Mouse (Mus musculus): ENCODE results near the gene Cracr2a.
A peak's percentile ranks its signal among the peaks of the same experiment; 100 is the strongest.

The Cracr2a gene

GRCm38 (mm10) chr6:127565951-127566732, 5.0 kb downstream of the Cracr2a start:
- no peak for DNase-seq (ENCODE audit: low read depth, low spot score)

DNA sequence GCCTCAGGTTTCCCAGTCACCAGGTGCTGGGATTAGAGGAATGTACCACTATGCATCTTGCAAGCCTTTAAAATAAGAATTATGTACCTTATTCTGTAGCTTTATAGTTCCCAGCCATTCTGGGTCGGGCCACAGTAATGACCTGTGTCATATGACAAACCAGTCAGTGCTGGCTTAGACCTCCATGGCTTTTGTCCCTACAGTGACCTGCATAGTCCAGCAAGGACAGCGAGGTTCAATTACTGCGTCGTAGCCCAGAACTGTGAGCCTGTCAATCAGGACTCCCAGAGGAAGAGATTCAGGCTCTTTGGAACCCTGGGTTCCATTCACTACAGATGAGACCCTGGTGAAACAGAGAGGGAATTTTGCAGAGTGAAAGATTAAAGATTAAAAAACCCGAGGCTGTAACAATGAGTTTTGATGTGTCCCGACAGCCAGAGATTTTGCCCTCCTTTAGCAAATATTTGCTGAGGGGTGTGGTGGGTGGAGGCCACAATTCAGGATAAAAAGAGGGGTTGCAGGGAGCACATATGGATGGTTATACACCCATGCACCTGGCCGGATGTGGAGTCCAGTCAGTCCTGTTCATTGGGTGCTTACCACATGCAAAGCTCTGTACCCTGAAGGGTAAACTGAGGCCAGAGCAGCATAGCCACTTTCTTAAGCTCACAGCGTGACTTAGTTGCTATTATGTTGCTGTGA, 10.9 kb downstream of the Cracr2a start:
- DNase-seq (ENCODE audit: low read depth, low spot score), result no peak

GRCm38 (mm10) chr6:127573779-127574463, 12.8 kb downstream of the Cracr2a start:
- no peak for DNase-seq (ENCODE audit: low read depth, low spot score)

GRCm38 (mm10) chr6:127575194-127575593, 14.1 kb downstream of the Cracr2a start:
- DNase-seq (ENCODE audit: low read depth, low spot score), result no peak

- DNase-seq (ENCODE audit: low read depth, low spot score), result no peak
Measured at GRCm38 (mm10) chr6:127577688-127578087, 16.6 kb downstream of the Cracr2a start.

GRCm38 (mm10) chr6:127578316-127578715, 17.2 kb downstream of the Cracr2a start:
- no peak for DNase-seq (ENCODE audit: low read depth, low spot score)

- no peak for DNase-seq (ENCODE audit: low read depth, low spot score)
Measured at GRCm38 (mm10) chr6:127578810-127579209, 17.7 kb downstream of the Cracr2a start.

DNA sequence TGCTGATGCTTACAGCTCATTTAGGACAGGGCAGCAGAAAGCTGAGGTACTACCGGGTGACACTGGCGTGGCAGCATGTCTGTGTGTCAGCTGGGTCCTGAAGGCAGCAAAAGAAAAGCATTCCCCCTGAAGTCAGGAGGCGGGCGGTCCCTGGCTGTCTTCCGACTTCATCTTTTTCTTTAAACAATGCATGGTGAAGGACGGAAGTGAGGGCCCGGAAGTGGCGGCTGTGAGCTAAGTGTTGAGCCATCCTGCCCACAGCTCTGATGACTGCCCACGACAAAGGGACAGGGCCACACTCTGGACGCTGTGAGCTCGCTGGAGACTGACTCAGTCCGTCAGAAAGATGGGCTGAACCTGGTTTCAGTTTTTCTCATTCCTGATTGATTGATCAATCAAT, 20.8 kb downstream of the Cracr2a start:
- DNase-seq (ENCODE audit: low read depth, low spot score), result no peak

DNA sequence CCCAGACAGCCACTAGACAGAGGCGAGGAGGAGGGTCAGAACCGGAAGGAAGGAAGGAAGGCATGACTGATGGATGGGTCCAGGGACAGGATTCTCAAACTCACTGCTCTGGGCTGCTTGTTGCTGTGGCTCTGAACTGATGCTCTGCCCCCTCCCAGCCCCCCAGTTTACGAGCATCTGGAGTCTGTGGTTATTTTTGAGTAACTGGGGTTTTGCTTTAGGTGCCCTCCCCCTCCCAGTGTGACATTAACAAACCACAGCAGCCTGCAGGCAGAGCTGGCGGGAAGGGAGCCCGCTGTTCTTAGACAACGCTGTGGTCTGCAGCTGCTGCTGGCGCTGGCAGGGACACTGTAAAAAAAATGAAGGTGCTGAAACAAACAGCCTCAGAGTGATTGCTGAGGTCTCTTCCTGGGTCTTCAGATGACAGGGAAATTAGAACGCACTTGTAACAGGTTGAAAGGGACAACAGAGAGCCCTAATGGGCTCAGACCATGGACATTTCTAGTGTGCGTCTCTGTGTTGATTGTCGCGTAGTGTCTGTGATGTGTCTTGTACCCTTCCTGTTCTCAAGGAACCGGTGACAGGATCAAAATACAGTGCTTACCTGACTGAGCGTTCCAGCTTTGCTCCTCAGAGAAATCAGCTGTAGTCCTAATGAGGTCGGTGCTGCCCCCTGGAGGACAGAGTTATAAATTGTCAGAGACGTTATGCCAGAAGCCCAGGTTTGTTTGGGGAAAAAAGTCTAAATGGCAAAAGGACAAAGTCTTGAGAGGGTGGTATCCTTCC, 21.4 kb downstream of the Cracr2a start:
- peak; percentile 77 for DNase-seq (ENCODE audit: low read depth, low spot score)

- DNase-seq (ENCODE audit: low read depth, low spot score), result no peak
Measured at GRCm38 (mm10) chr6:127591467-127591866, 30.3 kb downstream of the Cracr2a start.

- no peak for DNase-seq (ENCODE audit: low read depth, low spot score)
Measured at GRCm38 (mm10) chr6:127593487-127593886, 32.3 kb downstream of the Cracr2a start.

DNA sequence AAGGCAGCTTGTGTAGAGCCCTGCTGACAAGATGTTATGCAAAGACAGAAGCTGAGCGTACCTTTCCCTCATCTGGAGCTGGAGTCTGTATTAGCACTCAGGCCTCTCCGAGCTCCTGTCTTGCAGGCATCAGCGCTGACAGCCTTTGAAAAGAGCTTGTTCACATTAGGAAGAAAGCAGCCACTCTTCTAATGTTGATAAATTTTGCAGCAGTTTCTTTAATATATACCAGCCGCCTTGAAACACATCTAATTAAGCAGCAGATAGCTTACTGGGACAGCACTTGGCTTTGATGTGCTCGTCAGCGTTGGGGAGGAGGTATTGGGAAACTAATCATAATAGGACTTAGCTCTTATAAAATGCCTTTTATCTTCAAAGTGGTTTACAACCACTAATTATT, 38.1 kb downstream of the Cracr2a start:
- DNase-seq (ENCODE audit: low read depth, low spot score), result no peak

DNA sequence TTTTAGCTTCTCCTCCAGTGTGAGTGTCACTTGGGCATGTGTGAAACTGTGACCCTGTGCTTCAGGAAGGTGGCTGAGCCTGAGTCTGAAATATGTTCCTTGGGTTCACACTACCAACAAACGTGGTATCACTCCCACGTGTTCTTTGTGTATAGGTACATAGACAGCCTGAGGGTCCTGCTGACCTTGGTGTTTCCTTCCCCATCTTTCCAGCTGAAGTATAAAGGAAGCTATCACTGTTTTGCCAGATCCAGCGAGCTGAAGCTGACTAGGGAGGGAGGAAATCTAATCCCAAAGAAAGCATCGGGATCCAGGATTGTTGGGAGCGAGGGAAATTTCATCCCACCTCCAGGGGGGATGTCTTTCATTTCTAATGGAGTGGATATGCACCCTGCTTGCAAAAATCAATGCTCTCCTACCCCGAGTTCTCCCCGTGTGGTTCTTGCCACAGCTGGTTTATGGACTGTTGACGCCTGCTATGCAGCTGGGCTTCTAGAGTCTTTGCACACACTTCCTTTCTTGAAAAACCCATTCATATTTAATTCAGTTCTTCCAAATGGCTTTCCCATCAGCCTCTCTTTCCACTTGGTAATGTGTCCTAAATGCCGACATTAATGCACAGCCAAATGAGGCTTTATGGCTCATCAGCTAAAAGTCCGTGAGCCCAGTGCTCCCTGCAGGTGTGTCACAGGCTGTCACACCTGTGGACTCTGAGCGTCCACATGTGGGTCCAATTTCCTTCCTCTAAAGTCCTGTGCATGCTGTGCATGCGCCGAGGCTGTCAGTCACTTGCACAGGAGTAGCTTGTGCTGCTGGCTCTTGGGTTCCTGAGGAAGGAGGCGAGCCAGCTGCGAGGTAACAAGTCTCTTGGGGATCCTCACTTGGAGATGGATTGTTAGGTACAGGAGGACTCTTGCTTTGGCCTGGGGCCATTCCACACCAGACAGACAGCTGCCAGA, 44.2 kb downstream of the Cracr2a start:
- DNase-seq (ENCODE audit: low read depth, low spot score), result no peak

- no peak for DNase-seq (ENCODE audit: low read depth, low spot score)
Measured at GRCm38 (mm10) chr6:127609673-127610072, 48.5 kb downstream of the Cracr2a start.

DNA sequence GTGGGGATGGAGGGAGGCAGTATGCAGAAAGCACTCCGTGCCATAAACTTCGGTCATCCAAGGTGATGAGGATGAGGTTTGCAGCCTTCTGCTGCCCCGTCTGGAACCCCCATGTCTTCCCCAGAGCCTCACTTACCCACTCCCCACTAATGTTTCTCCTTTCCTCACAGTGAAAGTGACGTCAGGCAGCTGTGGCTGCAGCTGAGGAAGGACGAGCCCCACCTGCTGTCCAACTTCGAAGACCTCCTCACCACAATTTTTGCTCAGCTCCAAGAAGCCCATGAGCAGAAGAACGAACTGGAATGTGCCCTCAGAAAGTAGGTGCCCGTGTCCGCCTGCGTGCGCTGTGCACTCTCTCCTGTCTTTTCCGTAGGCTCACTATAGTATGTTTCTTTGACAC, 50.1 kb downstream of the Cracr2a start:
- no peak for DNase-seq (ENCODE audit: low read depth, low spot score)

DNA sequence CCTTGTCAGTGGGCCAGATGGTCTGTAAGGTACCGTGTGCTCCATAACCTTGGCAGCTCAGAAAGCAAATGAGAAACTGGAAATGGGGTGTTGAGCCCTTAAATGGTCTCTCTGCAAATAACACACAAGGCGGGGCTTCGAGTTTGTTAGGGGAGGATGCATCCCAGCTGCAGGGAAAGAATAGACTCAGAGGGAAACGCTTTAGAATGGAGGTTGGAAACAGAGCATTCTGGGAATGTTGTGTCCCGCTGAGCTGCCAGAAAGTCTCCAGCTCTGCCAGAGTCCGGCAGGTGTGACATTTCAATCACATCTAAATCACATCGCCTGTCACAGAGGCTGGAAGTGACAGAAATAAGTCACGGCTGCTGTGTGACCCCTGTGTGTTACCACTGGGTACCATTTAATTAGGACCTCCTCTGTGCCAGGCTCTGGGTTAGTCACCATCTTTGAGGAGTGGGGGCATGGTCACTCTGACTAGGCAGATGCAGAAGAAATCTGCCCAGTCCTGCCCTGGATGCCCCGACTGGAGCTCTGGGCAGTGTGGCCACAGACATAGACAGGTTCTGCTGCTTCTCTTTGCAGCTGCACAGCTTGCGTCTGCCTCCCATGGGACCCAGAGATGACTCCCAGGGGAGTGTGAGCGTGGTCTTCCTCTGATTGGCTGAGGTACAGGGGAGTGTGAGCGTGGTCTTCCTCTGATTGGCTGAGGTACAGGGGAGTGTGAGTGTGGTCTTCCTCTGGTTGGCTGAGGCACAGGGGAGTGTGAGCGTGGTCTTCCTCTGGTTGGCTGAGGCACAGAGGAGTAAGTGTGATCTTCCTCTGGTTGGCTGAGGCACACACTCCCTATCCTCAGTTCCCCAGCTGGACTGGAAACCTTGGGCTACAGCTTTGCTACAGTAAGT, 53.2 kb downstream of the Cracr2a start:
- DNase-seq (ENCODE audit: low read depth, low spot score), result peak; percentile 60

DNA sequence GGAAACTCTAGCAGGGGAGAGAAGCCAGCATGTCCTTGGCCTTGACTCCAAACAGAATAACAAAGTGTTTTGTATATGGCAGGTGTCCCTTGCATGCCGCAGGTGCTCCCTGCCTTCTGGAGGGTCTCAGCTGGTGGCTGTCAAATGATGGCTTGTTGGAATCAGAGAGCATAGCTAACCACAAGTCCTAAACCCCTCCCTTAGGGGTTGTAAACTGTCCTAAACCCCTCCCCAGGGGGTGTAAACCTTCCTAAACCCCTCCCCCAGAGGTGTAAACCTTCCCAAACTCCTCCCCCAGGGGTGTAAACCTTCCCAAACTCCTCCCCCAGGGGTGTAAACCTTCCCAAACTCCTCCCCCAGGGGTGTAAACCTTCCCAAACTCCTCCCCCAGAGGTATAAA, 55.5 kb downstream of the Cracr2a start:
- DNase-seq (ENCODE audit: low read depth, low spot score), result peak; percentile 66

- peak; percentile 65 for DNase-seq (ENCODE audit: low read depth, low spot score)
Measured at GRCm38 (mm10) chr6:127617258-127618025, 56.3 kb downstream of the Cracr2a start.

DNA sequence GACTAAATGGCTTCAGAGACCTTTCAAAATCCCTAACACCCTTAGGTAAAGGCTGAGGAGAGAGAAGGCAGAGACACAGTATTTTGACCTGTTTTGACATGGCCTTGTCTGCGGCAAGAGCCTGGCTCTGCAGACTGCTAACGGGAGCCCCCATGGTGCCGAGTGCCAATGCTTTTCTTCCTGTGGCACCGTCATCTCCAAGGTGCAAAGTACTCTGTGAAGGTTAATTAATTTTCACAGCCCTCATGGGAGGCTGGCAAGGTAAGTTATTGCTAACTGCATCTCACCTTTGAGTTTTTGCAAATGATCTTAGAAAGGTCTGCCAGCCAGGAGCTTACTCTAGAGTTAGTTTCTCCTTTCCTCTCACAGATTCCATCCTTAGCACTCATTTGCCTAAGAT, 57.5 kb downstream of the Cracr2a start:
- no peak for DNase-seq (ENCODE audit: low read depth, low spot score)
